Mouse (Mus musculus) erythroblast, embryonic 14.5 days (primary cell): Measurements from ENCODE around the gene Gucy1a1. TPM values are rescaled to one million over a fixed set of nuclear protein-coding genes. Genes with fewer than 3 reads are reported as not detected.

ENCODE experiments used
- H3K27me3 ChIP-seq: 2 replicates; pipeline ENCODE4 v1.6.1; 2012; ENCODE audit warnings: inconsistent platforms; ENCODE audit not compliant: control insufficient read depth
- H3K36me3 ChIP-seq: 2 replicates; pipeline ENCODE4 v1.6.1; 2012; ENCODE audit warnings: mild to moderate bottlenecking, inconsistent platforms; ENCODE audit not compliant: control insufficient read depth
- H3K4me1 ChIP-seq: 2 replicates; pipeline ENCODE4 v1.6.1; 2012; ENCODE audit warnings: inconsistent platforms; ENCODE audit not compliant: control insufficient read depth
- H3K4me3 ChIP-seq: replicated peaks from 2 replicates; pipeline ENCODE3; 2012; ENCODE audit warnings: moderate library complexity, mild to moderate bottlenecking, inconsistent platforms
- H3K9me3 ChIP-seq: 2 replicates; pipeline ENCODE4 v1.6.1; 2012; ENCODE audit warnings: low read length, inconsistent platforms, mixed read lengths; ENCODE audit not compliant: control insufficient read depth
- GATA1 ChIP-seq: IDR thresholded peaks from 2 replicates; pipeline ENCODE4 v1.6.1; 2012; ENCODE audit warnings: low read length, inconsistent platforms, mixed read lengths
- TAL1 ChIP-seq: IDR thresholded peaks from 3 replicates; pipeline ENCODE4 v1.6.1; 2012; ENCODE audit warnings: low read length, inconsistent platforms, mixed read lengths
- polyA plus RNA-seq: library from polyadenylated mRNA; stranded (reverse); fragments of >175 nt; gene quantifications from 2 replicates; pipeline ENCODE4 v1.2.3, GENCODE M21; 2012

The Gucy1a1 gene
- polyA plus RNA-seq, 1 experiment: not detected

GRCm38 (mm10) chr3:82054283-82054974, 91.2 kb downstream of the Gucy1a1 start:
- TF ChIP-seq GATA1 (no peak), TAL1 (no peak)
- H3K9me3 ChIP-seq: no peaks in the 10 kb centered on the region
- H3K4me1 ChIP-seq: no peaks in the 10 kb centered on the region
- H3K4me3 ChIP-seq: no peak overlapping the region
- no peaks in the 10 kb centered on the region for H3K27me3 ChIP-seq
- H3K36me3 ChIP-seq: no peaks in the 10 kb centered on the region

- TF ChIP-seq TAL1 (no peak), GATA1 (no peak)
- Histone ChIP-seq H3K9me3 (no peaks in the 10 kb centered on the region), H3K27me3 (no peaks in the 10 kb centered on the region), H3K36me3 (no peaks in the 10 kb centered on the region), H3K4me3 (no peak overlapping the region), H3K4me1 (no peaks in the 10 kb centered on the region)
Measured at GRCm38 (mm10) chr3:82052029-82052428, 93.6 kb downstream of the Gucy1a1 start.

- Histone ChIP-seq H3K27me3 (no peaks in the 10 kb centered on the region), H3K9me3 (no peaks in the 10 kb centered on the region), H3K36me3 (no peaks in the 10 kb centered on the region), H3K4me1 (no peaks in the 10 kb centered on the region), H3K4me3 (no peak overlapping the region)
- TF ChIP-seq TAL1 (no peak), GATA1 (no peak)
Measured at GRCm38 (mm10) chr3:82051468-82051867, 94.1 kb downstream of the Gucy1a1 start.

- H3K9me3 ChIP-seq: no peaks in the 10 kb centered on the region
- H3K36me3 ChIP-seq: no peaks in the 10 kb centered on the region
- H3K4me1 ChIP-seq: no peaks in the 10 kb centered on the region
- no peak for TF ChIP-seq TAL1
- TF ChIP-seq GATA1: no peak
- H3K27me3 ChIP-seq: no peaks in the 10 kb centered on the region
- H3K4me3 ChIP-seq: no peak overlapping the region
Measured at GRCm38 (mm10) chr3:82048681-82049080, 96.9 kb downstream of the Gucy1a1 start.

GRCm38 (mm10) chr3:82048078-82048477, 97.5 kb downstream of the Gucy1a1 start:
- TF ChIP-seq GATA1 (no peak), TAL1 (no peak)
- H3K36me3 ChIP-seq: no peaks in the 10 kb centered on the region
- no peaks in the 10 kb centered on the region for H3K4me1 ChIP-seq
- no peak overlapping the region for H3K4me3 ChIP-seq
- H3K27me3 ChIP-seq: no peaks in the 10 kb centered on the region
- no peaks in the 10 kb centered on the region for H3K9me3 ChIP-seq

- H3K27me3 ChIP-seq: no peaks in the 10 kb centered on the region
- H3K4me1 ChIP-seq: no peaks in the 10 kb centered on the region
- no peak overlapping the region for H3K4me3 ChIP-seq
- H3K9me3 ChIP-seq: no peaks in the 10 kb centered on the region
- H3K36me3 ChIP-seq: no peaks in the 10 kb centered on the region
- TF ChIP-seq GATA1: no peak
- no peak for TF ChIP-seq TAL1
Measured at GRCm38 (mm10) chr3:82047100-82047753, 98.4 kb downstream of the Gucy1a1 start.

GRCm38 (mm10) chr3:82046087-82046486, 99.5 kb downstream of the Gucy1a1 start:
- TF ChIP-seq GATA1: no peak
- TF ChIP-seq TAL1: no peak
- no peak overlapping the region for H3K4me3 ChIP-seq
- H3K36me3 ChIP-seq: no peaks in the 10 kb centered on the region
- no peaks in the 10 kb centered on the region for H3K4me1 ChIP-seq
- H3K9me3 ChIP-seq: no peaks in the 10 kb centered on the region
- H3K27me3 ChIP-seq: no peaks in the 10 kb centered on the region

GRCm38 (mm10) chr3:82044902-82045301, 100.7 kb downstream of the Gucy1a1 start:
- no peaks in the 10 kb centered on the region for H3K9me3 ChIP-seq
- no peaks in the 10 kb centered on the region for H3K4me1 ChIP-seq
- no peaks in the 10 kb centered on the region for H3K27me3 ChIP-seq
- no peaks in the 10 kb centered on the region for H3K36me3 ChIP-seq
- TF ChIP-seq TAL1: no peak
- no peak for TF ChIP-seq GATA1
- no peak overlapping the region for H3K4me3 ChIP-seq

GRCm38 (mm10) chr3:82043676-82044075, 101.9 kb downstream of the Gucy1a1 start:
- Histone ChIP-seq H3K4me3 (no peak overlapping the region), H3K36me3 (no peaks in the 10 kb centered on the region), H3K4me1 (no peaks in the 10 kb centered on the region), H3K27me3 (no peaks in the 10 kb centered on the region), H3K9me3 (no peaks in the 10 kb centered on the region)
- TF ChIP-seq GATA1: no peak
- no peak for TF ChIP-seq TAL1

Other genes starting within 250 kb of the Gucy1a1 start
- gene Ctso, start 213.2 kb downstream of the Gucy1a1 start, polyA plus RNA-seq: 0.14 and 0.47 TPM in 2 replicates
- gene Tdo2, start 169.6 kb downstream of the Gucy1a1 start, polyA plus RNA-seq: not detected in 2 replicates
- not detected in 2 replicates for gene Asic5, start 163.5 kb downstream of the Gucy1a1 start, polyA plus RNA-seq
- gene Gucy1b1, start 71.1 kb downstream of the Gucy1a1 start, polyA plus RNA-seq: not detected in 2 replicates
- gene Map9, start 212.3 kb upstream of the Gucy1a1 start, polyA plus RNA-seq: not detected in 2 replicates